Mouse (Mus musculus): Measurements from ENCODE around the gene Tsfm.

- TF ChIP-seq CTCF (IDR thresholded peaks at IDR 0.05; ENCODE audit: borderline replicate concordance, insufficient read depth, low read depth, low read length): no peak
- no peak for TF ChIP-seq POLR2A (IDR thresholded peaks at IDR 0.05; ENCODE audit: borderline replicate concordance, insufficient read depth, low read length)
These were observed 28.6 kb downstream of the Tsfm start for GRCm38 (mm10) chr10:127002056-127002455.
